Comparison of ENCODE assay signal across 8 mouse cellular contexts in genomic region chr19:34879624-34880023, GRCm38 (mm10). TPM values are rescaled to one million over a fixed set of nuclear protein-coding genes. Genes with fewer than 3 reads are reported as not detected.
DNase-seq lines count a peak whose midpoint lies in the region; ATAC-seq and TF ChIP-seq lines count a peak whose summit lies in the region.

No protein-coding gene starts in this region.

- peaks cover 8% of the 10 kb centered on the region for H3K27me3 ChIP-seq in erythroblast, embryonic 14.5 days (ENCODE audit: control insufficient read depth)
- H3K27me3 ChIP-seq in G1E (ENCODE audit: insufficient read depth, low read length): no peaks in the 10 kb centered on the region
- no peaks in the 10 kb centered on the region for H3K27me3 ChIP-seq in heart, embryonic 16.5 days (ENCODE audit: control insufficient read depth, insufficient read depth, low read length)

- WGBS in heart, embryonic 16.5 days: 17% methylated on average over 6 of the region's 6 CpGs
- WGBS in macrophage (ENCODE audit: missing documents): 15% methylated on average over 6 of the region's 6 CpGs

- H3K27ac ChIP-seq in heart, embryonic 16.5 days (ENCODE audit: low read length): peak overlapping the region; percentile 99
- H3K27ac ChIP-seq in macrophage: peak overlapping the region; percentile 48

- no peak for DNase-seq in G1E (ENCODE audit: low spot score)
- no peak for DNase-seq in layer of hippocampus, postnatal 36 days
- DNase-seq in spleen, postnatal 36 days (ENCODE audit: low spot score in 2 of 2): no peak
- DNase-seq in gastrocnemius, postnatal 25 days: no peak

- H3K36me3 ChIP-seq in erythroblast, embryonic 14.5 days (ENCODE audit: control insufficient read depth): no peaks in the 10 kb centered on the region
- peaks cover 7% of the 10 kb centered on the region for H3K36me3 ChIP-seq in G1E (replicated peaks)
- H3K36me3 ChIP-seq in heart, embryonic 16.5 days (ENCODE audit: control insufficient read depth, insufficient read depth): no peaks in the 10 kb centered on the region
- H3K36me3 ChIP-seq in macrophage (ENCODE audit: inconsistent target): no peaks in the 10 kb centered on the region

- peak overlapping the region; percentile 82 for H3K4me2 ChIP-seq in heart, embryonic 16.5 days (ENCODE audit: low read depth, low read length)

- H3K9ac ChIP-seq in heart, embryonic 16.5 days (ENCODE audit: low read length): peak overlapping the region; percentile 99

- no peak for TF ChIP-seq CTCF in G1E (IDR thresholded peaks at IDR 0.05; ENCODE audit: low read depth, low read length)

- no peaks in the 10 kb centered on the region for H3K9me3 ChIP-seq in erythroblast, embryonic 14.5 days (ENCODE audit: control insufficient read depth, low read length)
- peaks cover 14% of the 10 kb centered on the region for H3K9me3 ChIP-seq in G1E (replicated peaks)
- no peaks in the 10 kb centered on the region for H3K9me3 ChIP-seq in heart, embryonic 16.5 days (replicated peaks; ENCODE audit: control insufficient read depth, low read length)

- no peak for ATAC-seq in erythroblast, adult 5-6 weeks (replicated peaks; ENCODE audit: low FRiP score, poor library complexity, severe bottlenecking)
- no peak for ATAC-seq in G1E (ENCODE audit: extremely low read depth, insufficient number of reproducible peaks, low FRiP score, poor library complexity, severe bottlenecking)
- ATAC-seq in heart, embryonic 16.5 days (replicated peaks; ENCODE audit: extremely low read depth, insufficient read depth, low FRiP score): no peak

- peaks cover 34% of the 10 kb centered on the region for H3K4me1 ChIP-seq in erythroblast, embryonic 14.5 days (ENCODE audit: control insufficient read depth)
- H3K4me1 ChIP-seq in G1E (ENCODE audit: insufficient read depth, low read depth, low read length): peaks cover 54% of the 10 kb centered on the region
- peaks cover 20% of the 10 kb centered on the region for H3K4me1 ChIP-seq in heart, embryonic 16.5 days (ENCODE audit: control insufficient read depth, insufficient read depth, low read length)

- peaks cover 29% of the 10 kb centered on the region for H3K79me2 ChIP-seq in macrophage (ENCODE audit: inconsistent target)

- peak overlapping the region; percentile 77 for H3K4me3 ChIP-seq in erythroblast, embryonic 14.5 days (replicated peaks)
- H3K4me3 ChIP-seq in G1E (ENCODE audit: low read depth, low read length) (peak overlapping the region; percentile 82), macrophage (ENCODE audit: inconsistent target) (peak overlapping the region; percentile 61)
- H3K4me3 ChIP-seq in heart, embryonic 16.5 days (ENCODE audit: low read length): peak overlapping the region; percentile 97

RNA-seq across cellular contexts. Expression of gene Pank1, which starts 0.4 kb away (rescaled TPM):
- 0.01 TPM in 1 of 2 replicates, not detected in the other for polyA plus RNA-seq in erythroblast, embryonic 14.5 days (2012)
- 0.84 and 1.5 TPM in 2 replicates for total RNA-seq in erythroblast, adult 5-6 weeks (2015; ENCODE audit: low replicate concordance)
- 1.1 and 1.4 TPM in 2 replicates for total RNA-seq in erythroblast, adult 5-6 weeks (2017; ENCODE audit: low replicate concordance)
- total RNA-seq in G1E (2014; fragmentation: Nextera tagmentation): 22.1 and 22.8 TPM in 2 replicates
- total RNA-seq in G1E (2017): 15.3 and 19.9 TPM in 2 replicates
- polyA plus RNA-seq in G1E (2012): 1.8 and 1.9 TPM in 2 replicates
- polyA plus RNA-seq in heart, embryonic 16.5 days (2015; fragmentation: Nextera tagmentation; extraction: Ambion mirVana): 12.9 and 14.8 TPM in 2 replicates
- 10 to 100 TPM in 1 of 26 experiments, 1 to 10 TPM in 18, under 1 TPM in 4, not detected in 3; 0.21 to 10.1 (median 3.4) TPM for total RNA-seq in macrophage (2018; cell fraction: chromatin; rRNA removed)
- 1 to 10 TPM; 1.9 to 7.9 (median 4.2) TPM for total RNA-seq in macrophage (2018; cell fraction: cytosol; rRNA removed)
- 10 to 100 TPM in 1 of 26 experiments, 1 to 10 TPM in 23, under 1 TPM in 2; 0.48 to 13.8 (median 3.3) TPM for total RNA-seq in macrophage (2018; cell fraction: nucleus; rRNA removed)
- 4.2 to 7.6 TPM (median 6.3 TPM) in 3 replicates for polyA plus RNA-seq in macrophage (2018)
- total RNA-seq in layer of hippocampus, postnatal 36 days (2021): 10 to 100 TPM; 19.6 to 20.6 TPM
- total RNA-seq in gastrocnemius, postnatal 25 days (2021): 10 to 100 TPM; 15.7 to 17.0 TPM

RNA-seq across cellular contexts. Expression of gene Kif20b, which starts 42.5 kb away (rescaled TPM):
- 0.36 and 0.38 TPM in 2 replicates for polyA plus RNA-seq in erythroblast, embryonic 14.5 days (2012)
- 27.1 and 28.6 TPM in 2 replicates for total RNA-seq in erythroblast, adult 5-6 weeks (2015; ENCODE audit: low replicate concordance)
- total RNA-seq in erythroblast, adult 5-6 weeks (2017; ENCODE audit: low replicate concordance): 30.5 and 57.3 TPM in 2 replicates
- total RNA-seq in G1E (2014; fragmentation: Nextera tagmentation) (157 and 159 TPM in 2 replicates), G1E (2017) (126 and 173 TPM in 2 replicates)
- polyA plus RNA-seq in G1E (2012) (14.2 and 21.3 TPM in 2 replicates), macrophage (2018) (3.2 to 9.6 TPM (median 8.4 TPM) in 3 replicates)
- 37.9 and 39.9 TPM in 2 replicates for polyA plus RNA-seq in heart, embryonic 16.5 days (2015; fragmentation: Nextera tagmentation; extraction: Ambion mirVana)
- 10 to 100 TPM in 13 of 26 experiments, 1 to 10 TPM in 13; 1.3 to 35.6 (median 10.2) TPM for total RNA-seq in macrophage (2018; cell fraction: chromatin; rRNA removed)
- total RNA-seq in macrophage (2018; cell fraction: cytosol; rRNA removed): 1 to 10 TPM; 1.0 to 8.8 (median 3.7) TPM
- 10 to 100 TPM in 5 of 26 experiments, 1 to 10 TPM in 21; 1.0 to 22.8 (median 5.8) TPM for total RNA-seq in macrophage (2018; cell fraction: nucleus; rRNA removed)
- 1 to 10 TPM; 1.2 to 1.5 TPM for total RNA-seq in layer of hippocampus, postnatal 36 days (2021)
- total RNA-seq in gastrocnemius, postnatal 25 days (2021): 1 to 10 TPM in 1 of 2 experiments, under 1 TPM in 1; 0.82 to 1.4 TPM

Comparison
In these comparisons a context has a peak if more than half of its experiments do, and no peak if none do; other contexts are left out.
1. RNA of gene Pank1, which starts 0.4 kb away (total RNA-seq): 15.3 to 22.8 TPM in G1E, 19.6 to 20.6 TPM in layer of hippocampus, postnatal 36 days and 15.7 to 17.0 TPM in gastrocnemius, postnatal 25 days; 0.84 to 1.5 TPM in erythroblast, adult 5-6 weeks; every median in the first group is over 4 times any median in the second.
2. RNA of gene Kif20b, which starts 42.5 kb away (total RNA-seq): 126 to 173 TPM in G1E and 27.1 to 57.3 TPM in erythroblast, adult 5-6 weeks; 1.2 to 1.5 TPM in layer of hippocampus, postnatal 36 days and 0.82 to 1.4 TPM in gastrocnemius, postnatal 25 days; every median in the first group is over 10 times any median in the second.
3. Peak in every context shown above with its lines, with median percentiles within 50 percentile points of each other: H3K4me3 ChIP-seq.